Mouse (Mus musculus): ENCODE measurements around the gene Ppp1r18. TPM values are rescaled to one million over a fixed set of nuclear protein-coding genes. Genes with fewer than 3 reads are reported as not detected.

The Ppp1r18 gene
- polyA plus RNA-seq (2012; rRNA removed): 24.0 and 26.8 TPM in 2 replicates

DNA sequence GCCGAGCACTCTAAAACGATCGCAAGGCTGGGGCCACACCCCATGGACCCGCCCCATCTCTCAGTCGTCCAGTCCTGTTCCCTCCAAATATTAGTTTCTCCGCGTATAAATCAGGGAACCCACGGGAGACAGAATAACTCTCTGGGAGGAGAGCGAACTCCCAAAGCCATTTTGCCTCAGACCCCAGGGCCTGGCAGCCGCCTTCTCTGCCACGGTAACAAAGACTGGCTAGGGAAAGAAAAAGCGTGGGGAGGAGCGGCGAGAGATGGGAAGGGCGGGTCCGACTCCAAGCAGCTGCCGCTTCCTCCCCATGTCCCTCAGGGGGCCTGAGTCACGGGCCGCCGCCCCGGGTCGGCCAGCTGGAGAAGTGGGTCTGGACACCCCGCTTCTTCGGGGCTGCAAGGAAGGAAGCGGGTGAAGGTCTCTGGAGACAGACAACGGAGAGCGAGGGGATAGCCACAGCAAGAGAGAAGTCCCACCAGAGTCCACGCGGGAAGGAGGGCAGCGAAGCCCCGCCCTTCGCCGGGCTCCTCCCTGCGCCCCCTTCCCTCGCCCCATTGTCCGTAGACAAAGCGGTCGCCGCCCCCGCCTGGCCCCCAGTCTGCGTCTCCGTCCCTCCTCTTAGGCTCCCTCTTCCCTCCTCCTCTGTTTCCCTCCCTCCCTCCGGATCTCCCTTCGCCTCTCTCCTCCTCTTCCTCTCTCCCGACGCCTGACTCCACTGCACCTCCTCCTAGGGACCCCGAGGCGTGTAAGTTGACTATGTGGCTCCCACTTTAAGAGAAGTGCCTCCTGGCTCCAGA, at the start of gene Ppp1r18:
Gene Ppp1r18, plus strand, starts transcription at position 113 of the 800 bp plus-strand sequence.

GRCm38 (mm10) chr17:35821439-35822430, 43.7 kb upstream of the Ppp1r18 start, which contains the start of gene Ier3:
Gene Ier3, plus strand, starts transcription at chr17:35821684.

GRCm38 (mm10) chr17:35822964-35823937, 42.1 kb upstream of the Ppp1r18 start, which contains the start of gene Flot1:
Gene Flot1, plus strand, starts transcription at chr17:35823230.

DNA sequence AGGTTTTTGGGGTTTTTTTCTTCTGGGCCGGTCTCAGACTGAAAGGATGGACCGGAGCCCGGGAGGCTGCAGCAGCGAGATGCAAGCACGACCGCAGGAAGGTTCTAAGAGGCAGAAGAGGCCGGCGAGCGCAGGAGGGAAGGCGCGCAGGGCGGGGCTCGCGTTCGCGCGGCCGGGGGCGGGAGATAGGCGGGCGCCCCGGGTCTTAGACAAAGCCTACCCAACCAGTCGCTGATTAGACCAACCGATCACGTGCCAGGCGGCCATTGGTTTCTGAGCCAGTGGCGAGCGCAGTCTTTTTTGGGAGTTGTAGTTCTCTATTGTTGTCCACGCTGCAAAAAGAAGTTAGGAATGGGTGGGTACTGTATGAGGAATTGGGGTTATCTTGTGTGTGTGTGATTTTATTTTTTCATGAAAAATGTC, 27.3 kb upstream of the Ppp1r18 start, which contains the start of gene Tubb5:
Gene Tubb5, minus strand, starts transcription at position 185 of the 423 bp plus-strand sequence.

GRCm38 (mm10) chr17:35841076-35841950, 24.1 kb upstream of the Ppp1r18 start, which contains the start of gene Mdc1:
Gene Mdc1, plus strand, starts transcription at chr17:35841515.

DNA sequence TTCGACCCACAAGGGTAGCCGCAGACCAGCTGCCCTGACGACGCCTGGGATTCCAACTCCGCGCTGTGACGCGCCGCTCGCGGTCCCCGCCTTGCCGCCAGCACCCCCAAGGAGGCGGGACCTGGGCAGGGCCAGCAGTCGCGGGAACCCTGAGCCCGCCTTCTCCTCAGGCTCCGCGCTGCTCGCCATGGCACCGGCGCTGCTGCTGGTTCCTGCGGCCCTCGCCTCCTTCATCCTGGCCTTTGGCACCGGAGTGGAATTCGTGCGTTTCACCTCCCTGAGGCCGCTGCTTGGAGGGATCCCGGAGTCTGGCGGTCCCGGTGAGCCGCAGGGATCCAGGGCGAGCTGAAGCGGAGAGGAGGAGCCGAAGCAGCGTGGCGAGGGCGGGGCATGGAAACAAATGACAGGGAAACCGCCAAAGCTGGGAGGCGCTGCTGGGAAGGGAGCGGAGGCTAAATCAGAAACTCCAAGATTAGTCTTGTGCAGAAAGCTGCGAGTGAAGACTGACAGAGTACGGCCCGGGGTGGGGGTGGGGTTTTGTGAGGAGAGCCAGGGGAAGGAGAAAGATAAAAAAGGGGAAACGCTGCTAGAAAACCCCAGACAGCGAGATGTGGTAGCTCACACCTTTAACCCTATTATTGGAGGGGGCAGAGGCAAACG, 4.1 kb upstream of the Ppp1r18 start, which contains the start of gene Nrm:
Gene Nrm, plus strand, starts transcription at position 121 of the 660 bp plus-strand sequence.

GRCm38 (mm10) chr17:35879245-35880057, 14.1 kb downstream of the Ppp1r18 start, which contains the start of gene Dhx16:
Gene Dhx16, plus strand, starts transcription at chr17:35879819.

DNA sequence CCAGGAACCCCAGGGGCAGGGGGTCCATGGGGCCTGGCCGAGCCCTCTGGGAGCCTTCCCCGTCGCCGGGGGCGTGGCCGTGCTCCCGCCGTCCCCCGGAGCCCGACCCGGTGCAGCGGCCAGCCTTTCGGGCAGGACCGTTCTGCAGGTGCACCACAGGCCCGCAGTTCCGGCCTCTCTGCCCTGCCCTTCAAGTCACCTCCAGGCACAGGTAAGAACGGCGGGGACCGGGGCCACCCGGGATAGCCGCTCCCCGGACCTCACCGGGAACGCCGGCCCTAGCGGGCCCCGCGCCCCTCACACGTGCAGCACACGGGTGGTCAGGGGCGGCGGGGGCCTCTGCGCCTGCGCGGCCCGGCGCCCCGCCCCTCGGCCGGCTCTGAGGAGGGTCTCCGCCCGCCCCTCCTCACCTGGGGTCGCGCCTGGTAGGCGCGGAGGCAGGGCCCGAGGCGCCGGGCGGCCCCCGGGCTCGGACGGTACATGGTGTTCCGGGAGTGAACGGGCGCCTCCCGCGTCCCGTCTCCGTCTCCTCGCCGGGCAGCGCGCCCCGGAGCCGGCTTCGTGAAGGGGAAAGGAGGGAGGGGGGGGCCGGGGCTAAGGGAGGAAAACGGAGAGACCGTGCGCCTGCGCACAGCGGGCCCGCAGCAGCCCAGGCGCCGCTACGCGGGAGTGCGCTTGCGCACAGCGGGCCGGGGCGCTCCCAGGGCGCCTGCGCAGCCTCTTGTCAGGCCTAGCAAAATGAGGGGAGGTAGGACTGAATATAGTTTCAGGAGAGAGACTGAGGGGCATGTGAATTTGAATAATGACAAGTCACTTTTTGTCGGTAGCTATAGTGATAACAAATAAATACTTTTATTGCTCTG, 31.6 kb downstream of the Ppp1r18 start, which contains the start of gene 2310061I04Rik:
Gene 2310061I04Rik, minus strand, starts transcription at position 651 of the 863 bp plus-strand sequence.

DNA sequence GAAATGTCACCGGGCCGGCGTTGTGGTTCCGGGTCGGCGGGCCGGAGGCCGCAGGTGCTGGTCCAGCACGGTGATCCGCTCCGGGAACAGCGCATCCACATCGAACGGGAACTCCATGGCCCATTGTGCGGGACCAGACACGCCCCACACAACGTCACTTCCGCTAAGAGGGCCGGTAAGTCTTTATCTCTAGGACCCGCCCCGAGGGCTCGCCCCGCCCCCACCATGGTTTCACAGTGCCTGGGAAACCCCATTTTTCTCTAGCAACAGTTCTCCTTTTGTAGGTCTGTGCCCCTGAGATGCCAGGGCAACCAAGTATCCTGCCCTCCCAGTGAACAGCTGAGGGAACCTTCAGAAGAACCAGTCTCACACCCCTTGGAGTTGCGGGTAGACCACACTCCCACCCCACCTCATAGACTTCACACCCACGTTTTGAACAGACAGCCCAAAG, 44.6 kb downstream of the Ppp1r18 start, which contains the start of gene Atat1:
Gene Atat1, minus strand, starts transcription at position 157 of the 451 bp plus-strand sequence.

GRCm38 (mm10) chr17:35916297-35917142, 51.1 kb downstream of the Ppp1r18 start, which contains the start of the genes Mrps18b and Ppp1r10:
Gene Mrps18b, minus strand, starts transcription at chr17:35916389.
Gene Ppp1r10, plus strand, starts transcription at chr17:35916434.

Other genes starting within 250 kb of the Ppp1r18 start
- not detected in 2 replicates for gene Gm9573, start 239.0 kb upstream of the Ppp1r18 start, polyA plus RNA-seq (2012; rRNA removed)
- not detected in 2 replicates for gene Mucl3, start 221.9 kb upstream of the Ppp1r18 start, polyA plus RNA-seq (2012; rRNA removed)
- 43.1 and 46.7 TPM in 2 replicates for gene Vars2, start 198.0 kb upstream of the Ppp1r18 start, polyA plus RNA-seq (2012; rRNA removed)
- gene Gtf2h4, start 191.9 kb upstream of the Ppp1r18 start, polyA plus RNA-seq (2012; rRNA removed): 25.7 and 30.4 TPM in 2 replicates
- 106 and 136 TPM in 2 replicates for gene Ddr1, start 161.0 kb upstream of the Ppp1r18 start, polyA plus RNA-seq (2012; rRNA removed)
- 16.2 and 17.0 TPM in 2 replicates for gene Ier3, start 43.9 kb upstream of the Ppp1r18 start, polyA plus RNA-seq (2012; rRNA removed)
- gene Flot1, start 42.4 kb upstream of the Ppp1r18 start, polyA plus RNA-seq (2012; rRNA removed): 62.1 and 68.9 TPM in 2 replicates
- gene Tubb5, start 27.3 kb upstream of the Ppp1r18 start, polyA plus RNA-seq (2012; rRNA removed): 211 and 247 TPM in 2 replicates
- 4.2 and 5.1 TPM in 2 replicates for gene Mdc1, start 24.1 kb upstream of the Ppp1r18 start, polyA plus RNA-seq (2012; rRNA removed)
- 25.2 and 32.0 TPM in 2 replicates for gene Nrm, start 4.3 kb upstream of the Ppp1r18 start, polyA plus RNA-seq (2012; rRNA removed)
- 52.0 and 61.3 TPM in 2 replicates for gene Dhx16, start 14.2 kb downstream of the Ppp1r18 start, polyA plus RNA-seq (2012; rRNA removed)
- gene 2310061I04Rik, start 31.8 kb downstream of the Ppp1r18 start, polyA plus RNA-seq (2012; rRNA removed): 90.4 and 106 TPM in 2 replicates
- 43.4 and 55.2 TPM in 2 replicates for gene Atat1, start 44.5 kb downstream of the Ppp1r18 start, polyA plus RNA-seq (2012; rRNA removed)
- 60.4 and 63.6 TPM in 2 replicates for gene Mrps18b, start 50.8 kb downstream of the Ppp1r18 start, polyA plus RNA-seq (2012; rRNA removed)
- 37.3 and 41.4 TPM in 2 replicates for gene Ppp1r10, start 50.8 kb downstream of the Ppp1r18 start, polyA plus RNA-seq (2012; rRNA removed)
- 77.5 and 78.6 TPM in 2 replicates for gene Abcf1, start 104.2 kb downstream of the Ppp1r18 start, polyA plus RNA-seq (2012; rRNA removed)
- 25.3 and 28.3 TPM in 2 replicates for gene Gnl1, start 114.3 kb downstream of the Ppp1r18 start, polyA plus RNA-seq (2012; rRNA removed)
- gene Prr3, start 114.6 kb downstream of the Ppp1r18 start, polyA plus RNA-seq (2012; rRNA removed): 7.6 and 8.0 TPM in 2 replicates
- 0.68 and 0.84 TPM in 2 replicates for gene H2-T24, start 155.0 kb downstream of the Ppp1r18 start, polyA plus RNA-seq (2012; rRNA removed)
- 331 and 384 TPM in 2 replicates for gene H2-T23, start 167.3 kb downstream of the Ppp1r18 start, polyA plus RNA-seq (2012; rRNA removed)
- gene H2-T22, start 177.2 kb downstream of the Ppp1r18 start, polyA plus RNA-seq (2012; rRNA removed): 43.7 and 46.6 TPM in 2 replicates
- gene Gm6034, start 177.4 kb downstream of the Ppp1r18 start, polyA plus RNA-seq (2012; rRNA removed): 0.10 TPM in 1 of 2 replicates, not detected in the other
- 0.09 and 0.37 TPM in 2 replicates for gene Gm11127, start 192.8 kb downstream of the Ppp1r18 start, polyA plus RNA-seq (2012; rRNA removed)

Measured in colon, adult 2 months (tissue).